Mouse (Mus musculus) lung, adult 18-20 months (tissue): ENCODE measurements around the gene Acsm2.
"Not testable (repeated sequence)": the region's sequence is repeated elsewhere in the genome, so short reads cannot be mapped to it uniquely, and the experiment has no call there.

ENCODE experiments used
- DNase-seq, 2 experiments: peaks; one replicate each; pipeline ENCODE4 v3.0.0; 2022; ENCODE audit warnings: mixed read lengths in 2 of 2

The Acsm2 gene

DNA sequence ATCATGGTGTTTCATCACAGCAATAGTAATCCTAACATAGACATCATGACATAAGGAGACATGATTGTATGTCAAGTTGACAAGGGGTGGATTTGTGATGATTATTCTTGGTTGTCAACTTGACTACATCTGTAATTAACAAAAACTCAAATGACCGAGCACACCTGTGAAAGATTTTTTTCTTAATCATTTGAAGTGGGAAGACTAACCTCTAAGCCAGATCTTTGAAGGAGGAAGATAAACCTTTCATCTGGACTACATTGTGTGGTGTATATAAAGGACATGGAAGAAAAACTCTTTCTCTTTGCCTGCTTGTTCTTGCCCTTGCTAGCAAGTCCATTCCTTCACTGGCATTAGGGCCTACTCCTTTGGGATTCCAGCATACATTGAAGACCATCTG is at the start of gene Acsm2:
Gene Acsm2 (plus strand): TSS at position 301 of the 400 bp plus-strand sequence.
- no peak for DNase-seq

DNA sequence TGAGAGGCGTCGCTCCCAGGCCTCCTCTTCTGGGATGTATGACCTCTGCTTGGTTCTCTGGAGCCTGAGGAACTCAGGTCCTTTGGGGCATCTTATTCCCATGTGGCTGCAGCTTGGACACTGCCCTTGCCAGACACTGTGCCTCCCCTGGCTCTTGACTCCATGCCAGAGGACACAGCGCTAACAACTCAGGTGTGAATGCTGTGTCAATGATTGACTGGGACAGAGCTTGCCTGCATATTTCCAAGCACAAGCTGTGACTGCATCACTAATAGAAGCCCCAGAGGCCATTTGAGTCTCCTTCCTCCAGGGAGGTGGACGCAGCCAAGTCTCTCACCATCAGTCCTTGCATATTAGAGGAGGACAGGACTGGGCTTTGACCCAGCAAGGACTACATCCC is 43.0 kb upstream of the Acsm2 start:
- no peak for DNase-seq

DNA sequence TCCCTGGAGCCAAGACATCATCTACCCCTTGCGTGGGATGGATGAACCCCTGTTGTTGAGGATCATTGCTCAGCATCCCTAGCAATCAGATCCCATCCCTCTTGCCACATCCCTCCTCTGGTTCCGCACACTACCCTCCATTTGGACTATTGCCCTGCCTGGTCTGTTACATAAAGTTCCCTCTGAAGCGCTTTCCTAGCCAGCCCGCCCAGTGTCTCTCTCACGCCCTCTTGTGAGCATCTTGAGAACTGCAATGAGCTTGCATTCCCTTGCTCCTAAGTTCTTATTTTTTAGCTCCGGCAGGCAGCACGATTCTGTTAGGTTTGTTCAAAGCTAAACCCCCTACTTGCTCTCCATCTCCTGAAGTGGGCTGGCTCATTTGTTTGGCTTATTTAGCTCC is 41.1 kb upstream of the Acsm2 start:
- peak; percentile 16 to 38 for DNase-seq

DNA sequence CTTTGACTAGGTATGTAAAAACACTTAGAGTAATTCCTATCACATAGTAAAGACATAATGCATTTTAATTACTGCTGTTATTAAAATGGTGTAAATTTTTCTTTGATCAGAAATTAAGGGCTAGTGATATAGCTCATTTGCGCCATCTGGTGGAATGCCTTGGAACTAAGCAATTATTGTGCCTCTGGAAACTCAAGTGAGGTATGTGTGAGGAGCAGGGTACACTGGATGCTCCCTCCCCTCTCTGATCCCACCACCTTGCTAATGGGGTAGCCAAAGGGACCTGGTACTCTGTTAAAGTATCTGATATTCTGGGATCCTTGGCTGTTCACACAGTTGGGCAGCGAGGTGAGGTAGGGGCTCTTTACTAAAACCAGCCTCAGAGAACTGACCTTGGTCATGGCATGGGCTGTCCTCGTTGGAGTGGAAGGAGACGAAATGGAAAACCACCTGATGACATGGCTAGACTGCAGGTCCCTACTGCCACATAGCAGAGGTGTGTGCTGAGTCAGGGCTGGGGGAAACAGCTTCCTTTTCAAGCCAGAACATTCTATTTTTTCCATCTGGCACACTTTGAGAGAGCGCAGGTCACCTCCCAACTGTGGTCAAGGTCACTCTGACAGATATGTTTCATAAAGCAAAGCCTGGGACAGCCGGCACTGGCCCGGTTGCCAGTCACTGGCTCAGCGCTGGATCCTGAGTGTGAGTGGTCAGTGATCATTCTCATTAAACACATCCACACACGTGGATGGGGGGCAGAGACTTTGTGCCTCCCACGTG is 38.5 kb upstream of the Acsm2 start:
- DNase-seq = no peak

DNA sequence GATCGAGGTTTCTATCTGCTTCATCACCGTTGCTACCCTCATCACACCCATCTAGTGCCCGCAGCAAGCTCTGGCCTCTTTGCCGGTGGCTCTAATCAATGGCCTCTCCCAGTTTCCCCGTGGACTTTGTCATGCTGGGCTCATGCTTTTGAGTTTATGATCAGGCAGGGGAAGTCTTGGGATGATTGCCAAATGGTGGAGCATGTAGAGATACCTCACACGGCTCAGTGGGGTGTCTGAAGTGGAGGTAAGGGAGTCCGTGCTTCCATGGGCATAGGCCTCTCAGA is 37.9 kb upstream of the Acsm2 start:
- DNase-seq = no peak

DNA sequence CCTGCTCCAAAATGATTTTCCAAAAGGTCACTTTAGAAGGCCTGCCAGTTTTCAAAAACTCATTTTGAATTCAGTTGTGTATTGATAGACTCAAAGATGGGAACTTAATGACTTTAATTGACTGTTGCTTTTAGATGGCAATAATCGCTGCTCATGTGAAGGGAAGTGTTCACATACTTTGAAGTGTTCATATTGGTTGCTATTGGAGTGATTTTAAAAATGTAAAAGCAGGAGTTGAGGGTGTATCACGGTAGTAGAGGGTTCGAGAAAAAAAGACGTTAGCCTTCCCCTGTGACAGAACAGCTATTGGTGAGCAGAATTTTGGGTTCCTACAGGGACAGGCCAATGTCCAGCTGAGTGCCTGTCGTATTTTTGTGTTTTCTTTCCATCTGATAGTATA is 35.0 kb upstream of the Acsm2 start, which contains the start of gene Acsm5:
Gene Acsm5 (plus strand): TSS at position 301 of the 400 bp plus-strand sequence.
- no peak for DNase-seq

DNA sequence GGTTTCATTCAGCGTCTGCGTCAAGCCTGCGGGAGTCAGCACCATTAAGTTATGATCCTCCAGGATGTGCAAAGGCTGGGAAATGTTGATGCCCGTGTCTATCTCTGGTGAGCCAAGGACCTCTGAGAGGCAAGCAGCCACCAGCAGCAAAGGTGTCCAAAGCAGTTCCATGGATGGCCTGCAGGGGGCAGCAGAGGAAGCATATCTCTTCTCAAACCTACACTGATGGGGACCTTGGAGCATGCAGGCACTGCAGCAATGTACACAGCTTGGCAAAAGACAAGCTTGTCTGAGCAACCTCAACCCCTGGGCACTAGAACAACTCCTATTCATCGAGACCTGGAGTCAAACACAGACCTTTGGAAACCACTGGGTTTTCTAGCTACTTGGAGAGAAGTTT is 34.5 kb upstream of the Acsm2 start:
- DNase-seq = peak; percentile 58 to 65

DNA sequence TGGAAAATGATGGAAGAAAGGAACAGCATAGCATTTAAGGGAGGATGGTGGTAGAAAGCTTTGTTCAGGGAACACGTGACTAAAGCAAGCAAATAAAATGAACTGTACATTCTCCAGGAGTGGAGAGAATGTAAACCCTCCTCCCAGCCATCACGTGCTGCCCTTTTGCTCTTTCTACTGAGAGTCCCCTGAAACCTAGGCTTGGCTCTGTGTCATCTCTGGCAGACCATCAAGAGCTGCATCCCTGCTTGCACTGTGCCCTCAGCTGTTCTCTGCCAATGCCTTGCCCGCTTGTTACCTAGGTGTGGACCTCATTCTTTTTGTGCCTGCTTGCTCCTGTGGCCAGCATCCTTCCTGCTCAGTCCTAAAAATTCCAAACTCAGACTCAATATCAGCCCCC is 32.3 kb upstream of the Acsm2 start:
- DNase-seq = no peak

DNA sequence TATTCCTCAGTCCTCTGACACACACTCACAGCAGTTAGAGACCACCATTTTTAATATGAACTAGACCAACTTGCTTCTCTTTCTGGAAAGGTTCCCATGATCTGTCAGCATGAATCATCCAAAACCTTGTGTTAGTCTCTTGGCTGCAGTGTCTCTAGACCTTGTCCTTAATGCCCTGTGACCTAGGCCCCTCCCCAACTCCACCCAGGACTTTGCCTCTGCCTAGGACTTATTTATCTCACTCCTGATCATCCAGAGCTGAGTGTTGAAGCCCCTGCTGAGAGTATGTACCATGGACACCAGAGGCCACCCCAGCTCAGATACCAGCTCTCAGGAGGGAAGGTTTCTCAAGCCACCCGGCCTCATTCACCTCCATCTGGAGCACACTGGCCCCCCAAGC is 31.8 kb upstream of the Acsm2 start:
- no peak for DNase-seq

DNA sequence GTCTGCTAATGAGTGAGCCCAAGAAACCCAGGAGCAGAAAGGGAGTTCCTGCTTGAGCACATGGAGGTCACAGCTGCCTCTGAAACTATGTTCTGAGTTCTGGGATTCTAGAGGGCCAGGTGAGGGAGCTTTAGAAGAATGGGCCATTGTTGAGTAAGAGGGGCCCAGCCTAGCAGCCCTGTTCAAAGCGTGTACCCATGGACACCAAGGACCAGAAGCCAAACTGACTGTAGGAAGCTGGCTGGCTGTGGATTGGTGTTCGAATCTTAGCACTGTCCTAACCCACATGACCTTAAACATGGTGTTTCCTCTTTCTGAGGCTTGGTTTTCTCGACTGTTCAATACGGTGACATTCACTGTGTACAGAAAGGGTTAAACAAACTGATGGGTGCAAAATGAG is 30.8 kb upstream of the Acsm2 start, which contains the start of gene Pdilt:
Gene Pdilt (minus strand): TSS at position 101 of the 400 bp plus-strand sequence.
- DNase-seq = no peak

DNA sequence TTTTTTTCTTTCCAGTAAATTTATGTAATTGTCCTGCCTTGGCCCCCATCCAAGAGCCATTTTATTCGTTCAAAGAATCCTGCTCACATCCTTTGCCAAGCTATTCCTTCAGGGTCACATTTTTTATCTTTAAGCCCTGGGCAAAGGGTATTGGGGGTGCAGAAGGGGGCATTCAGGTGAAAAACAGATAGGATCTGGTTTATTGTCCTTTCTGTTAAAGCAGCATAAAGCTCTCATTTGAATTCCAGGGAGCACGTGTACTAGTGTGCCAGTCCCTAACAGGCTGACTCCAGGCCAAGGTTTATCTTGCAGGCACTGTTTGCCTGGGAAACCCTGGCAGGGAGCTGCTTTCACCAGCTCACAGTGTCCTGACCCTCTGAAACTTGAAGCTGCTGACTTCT is 28.3 kb upstream of the Acsm2 start:
- DNase-seq = peak; percentile 40 to 51

DNA sequence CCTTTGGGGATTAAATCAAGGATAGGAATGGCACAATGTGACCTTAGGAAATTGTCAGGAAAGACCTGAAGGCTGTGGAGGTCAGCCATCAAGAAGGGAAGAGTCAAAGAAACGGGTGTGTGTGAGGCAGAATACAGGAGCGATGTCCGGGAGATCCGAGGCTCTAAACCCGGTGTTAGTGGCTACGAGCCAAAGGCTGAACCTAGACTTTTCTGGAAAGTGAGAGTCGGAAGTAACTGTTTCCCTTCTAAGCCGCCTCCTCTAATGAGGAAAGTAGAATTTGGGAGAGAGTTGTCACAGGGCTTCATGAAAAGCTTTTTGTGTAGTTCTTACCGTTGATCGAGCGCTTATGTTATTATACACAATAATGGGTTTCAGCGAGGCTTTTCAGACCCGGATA is 27.7 kb upstream of the Acsm2 start:
- no peak for DNase-seq

DNA sequence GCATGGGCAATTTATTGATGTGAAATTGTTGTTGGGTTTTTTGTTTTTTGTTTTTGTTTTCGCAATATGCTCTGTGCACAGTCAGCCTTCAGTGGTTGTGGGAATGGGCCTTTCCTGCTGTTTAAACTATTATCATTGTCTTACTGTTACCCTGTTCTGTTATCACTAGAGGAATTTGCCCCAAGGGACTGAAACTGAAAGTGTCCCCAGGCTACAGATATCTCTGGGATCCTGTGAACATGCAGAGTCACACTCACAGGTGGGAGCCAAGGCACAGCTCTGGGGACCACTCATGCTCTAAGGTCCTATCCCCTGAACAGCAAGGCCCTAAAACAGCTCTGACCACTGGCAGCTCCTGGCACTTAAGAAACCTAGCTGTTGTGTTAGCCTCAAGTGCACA is 27.0 kb upstream of the Acsm2 start:
- no peak for DNase-seq

DNA sequence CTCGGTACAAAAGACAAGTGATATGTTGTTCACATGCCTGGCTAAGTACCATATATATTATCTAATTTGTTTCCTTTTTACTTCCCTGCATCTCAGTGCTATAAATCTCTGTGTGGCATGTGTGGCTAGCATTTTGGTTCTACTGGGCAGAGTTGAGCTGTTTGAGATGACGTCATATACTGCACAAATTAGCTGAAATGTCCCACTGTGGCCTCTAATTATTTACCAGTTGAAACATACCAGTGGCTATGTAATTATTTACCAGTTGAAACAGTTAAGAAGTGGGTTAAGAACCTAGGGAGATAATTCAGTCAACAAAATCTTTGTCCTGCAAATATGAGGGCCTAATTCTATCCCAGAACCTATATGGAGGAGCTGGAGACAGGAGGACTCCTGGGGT is 26.6 kb upstream of the Acsm2 start:
- no peak for DNase-seq

DNA sequence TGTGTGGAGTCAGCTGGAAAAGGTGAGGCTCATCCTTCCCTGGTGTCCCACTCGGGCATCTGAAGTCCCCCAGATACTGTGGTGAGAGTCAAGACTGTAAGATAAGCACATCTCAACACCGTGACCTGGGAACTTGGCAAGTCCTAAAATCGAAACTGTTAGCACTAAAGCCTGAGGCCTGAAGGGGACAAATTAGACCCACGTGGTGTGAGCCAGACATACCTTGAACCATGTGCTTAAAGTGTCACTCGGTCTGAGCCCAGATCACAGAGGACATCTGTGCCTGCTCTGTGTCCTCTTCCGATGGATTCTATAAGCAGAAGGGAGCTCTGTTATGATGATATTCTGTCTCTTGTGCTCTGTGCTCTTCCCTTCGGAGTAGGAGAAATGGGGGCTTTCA is 25.5 kb upstream of the Acsm2 start:
- DNase-seq = no peak

DNA sequence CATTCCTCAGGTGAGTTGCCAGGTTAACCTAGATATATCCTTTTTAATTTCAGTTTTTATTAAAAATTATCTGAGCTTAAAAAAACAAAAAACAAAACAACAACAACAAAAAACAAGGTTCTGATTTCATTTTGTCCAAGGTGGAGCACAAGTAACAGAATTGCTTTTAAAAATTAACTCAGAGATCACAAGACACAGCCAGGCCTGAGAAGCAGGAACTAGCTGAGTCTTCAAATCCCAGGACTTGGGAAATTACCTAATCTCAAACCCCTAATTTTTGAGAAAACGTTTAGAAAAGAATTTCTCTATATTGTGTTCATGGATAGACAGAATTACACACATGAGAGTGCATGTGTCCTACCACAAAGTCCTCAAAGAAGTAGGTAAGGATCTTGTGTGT is 21.2 kb upstream of the Acsm2 start:
- DNase-seq = no peak

DNA sequence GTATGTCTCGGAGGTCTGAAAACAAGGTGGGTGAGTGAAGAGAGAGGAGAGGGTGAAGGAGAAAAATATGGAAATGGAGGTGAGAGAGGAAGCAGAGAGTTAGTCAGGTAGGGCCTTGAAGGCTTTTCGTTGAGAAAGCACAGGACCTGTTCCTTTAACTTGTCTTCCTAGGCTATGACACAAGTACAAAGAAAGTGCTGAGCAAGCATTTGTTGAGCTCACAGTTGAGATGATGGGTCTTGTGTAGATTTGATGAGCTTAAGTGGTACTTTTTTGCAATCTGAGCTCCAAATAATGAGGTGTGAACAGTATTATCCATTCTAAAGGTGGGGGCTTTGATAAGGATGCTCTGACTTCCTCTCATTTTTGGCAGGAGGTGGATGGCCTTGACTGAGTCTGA is 19.8 kb upstream of the Acsm2 start:
- DNase-seq = no peak

DNA sequence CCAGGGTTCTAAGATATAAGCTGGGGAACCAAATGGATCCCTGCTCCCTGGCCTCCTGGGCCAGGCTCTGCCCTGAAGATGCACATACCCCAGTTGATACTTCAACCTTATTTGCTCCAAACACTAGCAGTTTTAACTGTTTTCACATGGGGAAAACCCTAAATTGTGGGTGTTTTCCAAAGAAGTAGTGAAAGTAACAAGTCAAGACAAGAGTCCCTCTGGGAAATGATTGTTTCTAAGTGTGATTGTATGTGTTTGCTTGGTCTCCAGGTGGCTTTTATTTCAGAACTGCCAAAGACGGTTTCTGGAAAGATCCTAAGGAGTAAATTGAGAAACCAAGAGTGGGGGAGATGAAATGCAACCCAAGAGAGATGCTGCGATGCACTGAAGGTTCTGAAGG is 11.7 kb upstream of the Acsm2 start:
- DNase-seq = no peak

DNA sequence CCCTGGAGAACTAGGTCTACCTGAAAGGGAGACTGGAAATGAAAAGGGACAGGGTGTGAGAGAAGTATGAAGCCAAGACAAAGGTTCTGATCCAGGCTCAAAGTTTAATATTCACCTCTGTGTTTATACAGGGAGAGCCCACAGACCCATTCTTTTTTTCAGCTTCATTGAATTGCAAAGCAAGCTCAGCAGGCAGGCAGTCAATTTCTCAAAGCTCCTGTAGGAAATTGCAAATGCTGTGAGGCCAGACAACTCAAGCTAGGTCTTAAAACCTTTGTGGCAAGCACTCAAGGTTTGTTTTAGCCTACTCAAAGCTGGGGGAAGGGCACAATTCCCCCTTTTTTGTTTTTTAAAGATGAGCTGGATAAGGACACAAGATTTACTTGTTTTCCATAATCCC is 8.6 kb upstream of the Acsm2 start:
- no peak for DNase-seq

DNA sequence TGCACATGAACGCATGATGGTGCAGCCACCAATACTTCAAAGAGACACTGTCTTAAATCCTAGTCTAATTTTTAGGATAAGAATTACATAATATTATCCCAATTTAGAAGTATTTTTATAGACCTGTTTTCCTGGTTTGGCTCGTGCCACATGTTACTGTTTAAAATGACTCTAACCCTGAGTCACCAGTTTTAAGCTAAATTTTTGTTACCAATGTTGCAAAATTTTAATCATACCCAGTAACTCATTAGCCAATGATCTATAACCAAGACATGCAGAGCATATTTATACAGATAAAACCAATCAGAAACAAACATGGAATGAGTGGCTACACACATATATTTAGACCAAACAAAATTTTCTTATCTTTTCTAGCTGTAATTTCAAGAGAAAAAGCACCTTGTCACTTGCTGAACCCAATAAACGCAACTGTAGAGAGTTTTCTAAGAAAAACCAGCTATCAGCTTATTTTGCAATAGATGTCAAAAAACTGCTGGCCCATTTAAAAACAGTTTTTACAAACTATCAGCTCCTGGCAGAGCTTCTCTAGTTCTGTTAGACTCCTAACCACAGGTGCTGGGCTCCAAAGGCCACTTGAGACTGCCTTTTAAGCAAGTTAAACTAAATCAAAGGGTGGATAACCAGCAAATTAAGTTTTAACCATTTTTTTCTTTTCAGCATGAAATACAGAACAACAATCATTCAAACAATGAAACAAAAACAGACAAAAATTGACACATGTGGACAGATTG is 3.5 kb upstream of the Acsm2 start:
- DNase-seq = no peak

DNA sequence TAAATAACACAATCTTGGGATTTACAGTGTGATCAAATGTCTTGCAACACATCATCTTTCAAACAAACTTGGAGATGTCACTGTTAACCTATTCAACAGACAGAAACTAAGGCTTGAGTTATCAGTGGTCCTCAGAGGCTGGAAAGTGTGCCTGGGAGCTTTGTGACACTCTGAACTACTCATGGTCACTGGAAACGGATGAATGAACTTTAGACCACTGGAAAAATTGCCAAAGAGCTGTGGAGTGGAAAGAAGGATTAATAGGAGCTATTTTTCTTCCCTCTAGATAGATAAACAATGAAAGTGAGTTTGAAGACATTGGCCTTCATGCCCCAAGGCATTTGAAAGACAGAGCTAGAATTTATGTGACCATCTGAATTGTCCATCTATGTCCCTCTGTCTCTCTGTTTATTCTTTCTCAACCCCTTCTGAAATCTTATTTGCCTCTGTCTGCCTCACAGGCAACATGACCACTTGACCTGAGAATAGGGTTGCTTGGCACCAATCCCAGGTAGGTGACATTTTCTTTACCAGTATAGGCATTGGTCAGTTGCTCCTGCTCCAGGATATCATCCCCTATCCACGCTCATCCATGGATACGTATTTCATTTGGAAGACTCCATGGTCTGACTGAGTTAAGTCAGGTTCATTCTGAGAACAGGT is 5.8 kb downstream of the Acsm2 start:
- DNase-seq = peak; percentile 11 to 20

DNA sequence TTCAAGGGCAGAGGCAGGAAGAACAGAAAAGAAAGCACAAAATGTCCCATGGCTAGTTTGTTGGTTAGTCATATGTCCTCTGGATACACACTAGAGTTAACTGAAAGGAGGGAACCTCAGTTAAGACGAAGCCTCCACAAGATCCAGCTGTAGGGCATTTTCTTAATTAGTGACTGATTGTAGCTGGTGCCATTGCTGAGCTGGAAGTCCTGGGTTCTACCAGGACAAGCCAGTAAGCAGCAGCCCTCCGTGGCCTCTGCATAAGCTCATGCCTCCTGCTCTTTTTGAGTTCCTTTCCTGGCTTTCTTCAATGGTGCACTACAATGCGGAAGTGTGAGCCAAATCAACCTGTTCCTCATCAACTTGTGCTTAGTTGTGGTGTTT is 6.3 kb downstream of the Acsm2 start:
- DNase-seq = no peak

DNA sequence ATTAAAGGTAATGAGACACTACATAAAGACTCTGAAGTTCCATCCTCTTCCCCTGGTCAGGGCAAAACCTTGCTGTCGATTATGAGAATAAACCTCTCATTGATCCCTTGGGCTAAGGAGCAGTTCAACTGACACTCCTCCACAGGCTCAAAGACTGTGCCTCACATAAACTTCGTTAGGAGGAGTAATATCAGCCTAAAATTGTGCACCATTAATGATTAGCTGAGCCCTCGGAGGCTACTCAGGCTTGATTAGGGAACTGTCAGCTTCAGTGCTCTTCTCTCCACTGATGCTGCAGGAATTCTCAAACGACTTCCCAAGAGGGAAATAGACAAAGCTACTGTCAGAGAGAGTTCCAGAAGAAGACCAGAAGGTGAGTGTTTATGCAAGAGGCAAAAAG is 7.3 kb downstream of the Acsm2 start:
- DNase-seq = no peak

DNA sequence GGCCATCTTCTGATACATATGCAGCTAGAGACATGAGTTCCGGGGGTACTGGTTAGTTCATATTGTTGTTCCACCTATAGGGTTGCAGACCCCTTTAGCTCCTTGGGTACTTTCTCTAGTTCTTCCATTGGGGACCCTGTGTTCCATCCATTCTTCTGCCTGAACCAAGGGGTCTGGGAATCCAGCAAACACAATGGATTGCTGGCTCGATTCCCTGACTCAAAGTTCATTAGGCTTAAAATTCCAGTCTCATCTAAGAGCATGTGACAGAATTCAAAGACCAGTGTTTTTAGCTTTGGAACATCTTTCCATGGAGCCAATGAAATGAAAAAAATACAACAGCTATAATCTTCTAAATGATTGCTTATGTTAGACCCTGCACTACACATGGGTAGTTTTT is 8.3 kb downstream of the Acsm2 start:
- not testable (repeated sequence) for DNase-seq
